Mouse (Mus musculus) heart, postnatal 10 days (tissue): ENCODE data around the gene Clec2d. TPM values are rescaled to one million over a fixed set of nuclear protein-coding genes. Genes with fewer than 3 reads are reported as not detected.
A peak's percentile ranks its signal among the peaks of the same experiment; 100 is the strongest.

Experiments
- DNase-seq, 2 experiments: peaks; one replicate each; pipeline ENCODE4 v3.0.0; 2021
- intact Hi-C: fragments of 180-260 bp; cut with DNase I; formaldehyde crosslinking; loops from one replicate; pipeline ENCODE4 v1.15.1; 2025
- total RNA-seq, 2 experiments: library from RNA; stranded (reverse); gene quantifications; 2 replicates each; pipeline ENCODE4 v1.2.3; 2021

Clec2d gene
- total RNA-seq, 2 experiments from 2014 or later, result 28.8 to 38.7 TPM

DNA sequence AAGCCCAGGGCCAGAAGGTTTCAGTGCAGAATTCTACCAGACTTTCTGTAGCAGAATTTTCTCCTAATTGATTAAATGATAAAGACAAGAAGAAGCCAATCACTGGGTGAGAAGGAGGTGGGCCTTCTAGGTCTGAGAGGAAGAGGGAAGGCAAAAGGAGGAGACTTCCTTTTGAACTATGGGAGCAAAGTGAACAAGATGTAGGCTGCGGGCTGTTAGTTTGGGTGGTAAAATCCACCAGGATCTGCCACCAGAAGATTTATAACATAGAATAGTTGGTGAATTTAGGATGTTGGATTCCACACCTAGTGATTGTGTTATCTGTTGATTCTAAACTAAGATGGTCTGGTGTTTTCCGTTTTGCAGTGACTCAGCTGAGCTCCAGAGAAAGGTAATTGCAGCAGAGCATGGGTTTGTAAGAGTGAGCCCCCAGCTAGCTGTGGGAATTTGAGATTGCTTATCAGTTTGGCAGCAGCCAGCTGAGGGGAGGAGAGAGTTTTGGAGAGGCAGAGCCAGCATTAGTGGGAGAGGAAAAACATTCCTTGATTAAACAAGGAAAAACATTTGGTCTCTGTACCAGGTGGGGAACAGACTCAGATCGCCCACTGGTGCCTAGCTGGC lies 39.6 kb downstream of the Clec2d start:
- no peak for DNase-seq
- intact Hi-C loops, result no loop called here

- intact Hi-C loops, result no loop called here
- DNase-seq, result no peak
These were observed 40.6 kb downstream of the Clec2d start for GRCm38 (mm10) chr6:129221053-129221452.

DNA sequence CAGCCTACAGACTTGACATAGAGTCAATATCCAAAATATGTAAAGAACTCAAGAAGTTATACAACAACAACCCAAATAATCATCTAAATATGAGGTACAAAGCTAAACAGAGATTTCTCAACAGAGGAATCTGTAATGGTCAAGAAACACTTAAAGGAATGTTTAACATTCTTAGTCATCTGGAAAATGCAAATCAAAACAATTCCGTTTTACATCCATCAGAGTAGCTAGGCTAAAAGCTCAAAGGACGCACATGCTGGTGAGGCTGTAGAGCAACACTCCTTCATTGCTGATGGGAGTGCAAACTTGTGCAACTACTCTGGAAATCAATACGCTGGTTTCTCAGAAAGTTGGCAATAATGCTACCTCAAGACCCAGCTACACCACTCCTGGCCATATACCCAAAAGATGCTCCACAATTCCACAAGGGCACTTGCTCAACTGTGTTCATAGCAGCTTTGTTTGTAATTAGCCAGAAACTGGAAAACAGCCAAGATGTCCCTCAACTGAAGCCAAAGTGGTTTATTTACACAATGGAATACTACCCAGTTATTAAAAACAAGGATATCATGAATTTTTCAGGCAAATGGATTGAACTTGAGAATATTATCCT lies 41.9 kb downstream of the Clec2d start:
- DNase-seq, result no peak
- intact Hi-C loops, result no loop called here

DNA sequence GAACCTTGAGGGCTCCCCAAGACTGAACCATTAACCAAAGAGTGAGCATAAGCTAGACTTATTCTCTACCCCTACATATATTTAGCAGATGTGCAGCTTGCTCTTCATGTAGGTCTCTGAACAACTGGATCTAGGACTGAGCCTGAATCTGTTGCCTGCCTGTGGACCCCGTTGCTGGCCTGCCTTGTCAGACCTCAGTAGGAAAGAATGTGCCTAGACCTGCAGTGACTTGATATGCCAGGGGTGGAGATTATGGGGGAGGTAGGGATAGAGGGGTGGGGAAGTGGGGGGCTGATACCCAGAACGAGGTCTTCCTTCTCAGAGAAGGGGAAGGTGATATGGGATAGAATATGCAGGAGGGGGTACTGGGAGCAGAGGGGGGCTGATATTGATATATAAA lies 43.2 kb downstream of the Clec2d start:
- no peak for DNase-seq
- intact Hi-C loops, result no loop called here

DNA sequence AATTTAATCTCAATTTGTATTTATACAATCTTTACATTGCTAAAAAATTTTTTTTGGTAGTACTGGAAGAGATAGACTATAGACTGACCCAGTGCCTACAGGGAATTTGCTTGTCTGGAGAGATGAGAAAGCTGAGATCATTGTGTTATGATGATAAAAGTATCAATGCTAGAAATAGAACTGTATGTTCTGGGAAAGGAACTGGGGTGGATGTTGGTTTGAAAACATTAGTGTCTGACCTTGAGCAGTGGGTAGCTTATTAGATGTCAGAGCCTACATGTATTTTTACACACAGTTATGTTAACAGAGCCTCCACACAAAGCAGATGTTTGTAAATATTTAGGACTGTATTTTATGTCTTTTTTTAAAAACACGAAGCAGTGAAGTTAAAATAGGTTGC lies 43.7 kb downstream of the Clec2d start:
- DNase-seq, result no peak
- intact Hi-C loops, result no loop called here

GRCm38 (mm10) chr6:129225078-129225477 lies 44.7 kb downstream of the Clec2d start:
- no peak for DNase-seq
- intact Hi-C loops, result no loop called here

GRCm38 (mm10) chr6:129228935-129229773 lies 48.7 kb downstream of the Clec2d start:
- intact Hi-C loops, result no loop called here
- no peak for DNase-seq

DNA sequence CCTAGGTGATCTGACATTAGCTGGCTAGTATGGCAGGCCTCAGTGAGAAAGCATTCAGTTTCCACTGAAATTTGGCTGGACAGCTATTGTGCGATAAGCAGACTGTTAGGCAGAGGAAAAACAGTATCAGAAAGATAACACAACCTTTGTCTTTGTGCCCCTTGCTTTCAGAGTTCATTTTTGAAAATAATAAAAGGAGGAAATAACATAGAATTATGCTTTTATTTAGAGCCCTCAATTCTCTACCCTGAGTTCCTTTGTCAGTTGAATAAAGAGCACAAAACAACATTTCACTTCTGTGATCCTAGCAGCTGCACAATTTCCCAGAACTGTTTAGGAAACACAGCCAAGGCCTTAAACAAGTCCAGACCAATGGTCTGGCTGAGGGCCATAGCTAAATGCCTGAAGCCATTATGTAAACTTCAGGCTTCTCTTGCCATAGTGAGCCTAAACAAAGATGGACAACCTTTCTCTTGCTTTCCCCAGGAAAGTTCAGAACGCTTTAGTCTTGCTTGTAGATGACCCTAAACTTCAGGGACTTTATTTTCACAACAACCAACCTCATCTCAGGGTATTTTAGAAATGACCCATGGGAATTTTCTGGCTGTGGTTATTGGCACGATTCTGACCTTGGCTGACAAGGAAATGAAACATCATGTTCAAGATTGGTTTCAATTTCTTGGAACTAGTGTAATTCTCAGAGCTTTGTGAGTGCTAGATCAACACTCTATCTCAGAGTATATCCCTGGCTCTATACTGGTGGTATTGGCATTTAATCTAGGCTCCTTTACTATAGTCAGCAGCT lies 49.6 kb downstream of the Clec2d start:
- DNase-seq, result peak; percentile 84 to 89
- intact Hi-C loops, result no loop called here

GRCm38 (mm10) chr6:129232005-129232841 lies 51.8 kb downstream of the Clec2d start:
- intact Hi-C loops, result no loop called here
- no peak for DNase-seq

DNA sequence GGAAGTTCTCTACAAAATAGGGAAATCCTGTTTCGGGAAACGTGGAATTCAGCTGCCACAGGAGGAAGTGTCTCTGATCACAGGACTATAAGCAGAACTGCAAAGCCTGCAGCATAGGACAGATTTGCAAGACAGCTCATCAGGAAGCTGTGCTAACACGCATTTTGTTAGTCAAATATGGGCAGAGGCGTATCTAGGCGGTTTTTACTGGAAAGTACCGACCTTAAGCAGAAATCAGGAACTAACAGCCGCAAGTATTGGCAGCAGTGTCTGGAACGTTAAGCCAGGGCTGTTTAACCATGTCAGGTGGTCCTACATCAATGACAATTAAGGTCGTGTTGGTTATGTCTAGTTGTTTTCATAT lies 52.4 kb downstream of the Clec2d start:
- peak; percentile 60 to 65 for DNase-seq
- intact Hi-C loops, result no loop called here

DNA sequence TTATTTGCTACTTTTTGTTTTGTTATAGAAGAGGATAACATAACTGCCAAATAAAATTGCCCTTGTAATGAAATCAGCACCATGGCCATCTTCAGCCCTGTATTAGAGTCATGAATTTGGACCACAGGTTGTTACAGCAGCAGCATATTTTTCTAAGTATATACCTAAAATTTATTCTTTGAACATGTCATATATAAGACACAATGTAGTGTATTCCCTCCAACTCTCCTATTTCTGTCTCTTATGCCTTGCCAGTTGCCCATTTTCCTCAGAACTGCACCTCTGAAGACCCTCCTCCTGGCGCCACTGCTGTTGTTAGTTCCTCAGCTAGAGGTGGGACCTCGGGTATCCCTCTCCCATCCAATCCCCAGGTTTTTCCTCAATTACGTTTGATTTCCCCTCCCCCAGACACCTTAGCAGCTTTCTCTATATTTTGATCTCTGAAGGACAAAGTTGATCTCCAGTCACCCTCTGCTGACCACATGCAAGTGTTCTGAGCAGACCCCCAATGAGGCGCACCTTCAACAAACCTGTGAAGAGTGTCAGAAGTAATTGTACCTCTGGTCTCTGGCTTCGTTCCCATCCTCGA lies 53.0 kb downstream of the Clec2d start:
- DNase-seq, result no peak
- intact Hi-C loops, result no loop called here

GRCm38 (mm10) chr6:129233955-129234369 lies 53.5 kb downstream of the Clec2d start:
- intact Hi-C loops, result no loop called here
- no peak for DNase-seq

DNA sequence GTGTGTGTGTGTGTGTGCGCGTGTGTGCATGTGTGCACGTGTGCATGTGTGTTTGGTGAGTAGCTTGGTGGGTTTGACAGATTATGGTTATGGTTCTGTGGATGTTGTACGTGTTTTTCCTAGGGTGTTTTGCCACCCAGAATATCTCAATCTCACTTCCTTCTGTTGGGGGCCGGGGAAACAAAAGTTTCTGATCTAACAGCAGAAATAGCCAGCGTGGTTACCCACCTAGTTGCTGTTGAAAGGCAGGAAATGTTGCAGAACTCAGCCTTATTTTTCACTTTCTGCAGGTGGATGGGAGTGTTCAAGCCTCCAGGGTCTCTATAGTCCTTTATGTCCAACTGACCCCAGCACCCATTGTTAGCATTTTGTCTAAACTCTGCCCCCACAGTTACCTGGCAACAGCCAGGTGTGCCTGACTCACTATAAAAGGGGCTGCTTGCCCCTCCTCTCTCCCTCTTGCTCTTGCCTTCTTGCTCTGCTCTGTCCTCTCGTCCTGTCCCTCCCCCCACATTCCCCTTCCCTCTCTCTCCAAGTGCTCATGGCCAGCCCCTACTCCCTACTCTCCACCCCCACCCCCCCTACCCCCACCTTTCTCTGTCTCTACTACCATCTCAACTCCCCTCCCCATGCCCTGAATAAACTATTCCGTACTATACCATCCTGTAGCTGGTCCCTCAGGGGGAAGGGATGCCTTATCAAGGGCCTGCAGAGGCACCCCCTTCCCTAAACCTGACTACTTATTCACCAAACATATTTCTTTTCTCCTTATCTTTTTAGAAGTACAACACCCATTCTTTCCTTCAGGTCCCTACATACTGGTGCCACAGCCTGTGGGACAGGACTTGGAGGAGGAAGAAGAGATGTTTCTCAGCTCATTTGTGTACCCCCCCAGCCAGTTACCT lies 54.3 kb downstream of the Clec2d start:
- DNase-seq, result no peak
- intact Hi-C loops, result no loop called here

- intact Hi-C loops, result no loop called here
- no peak for DNase-seq
These were observed 55.5 kb downstream of the Clec2d start for GRCm38 (mm10) chr6:129235855-129236461.
